Mouse (Mus musculus) lung, adult 2 months (tissue): ENCODE measurements around the gene Ggta1. TPM values are rescaled to one million over a fixed set of nuclear protein-coding genes. Genes with fewer than 3 reads are reported as not detected.

Source experiments
- DNase-seq: peaks from one replicate; pipeline ENCODE4 v3.0.0; 2022
- H3K4me1 ChIP-seq: fragments of 200-500 bp; 2 replicates; pipeline ENCODE4 v1.6.1; 2011; ENCODE audit warnings: low read length; ENCODE audit not compliant: control insufficient read depth, insufficient read depth
- H3K4me3 ChIP-seq: fragments of 200-500 bp; replicated peaks from 2 replicates; pipeline ENCODE3; 2011; ENCODE audit warnings: low read depth, mild to moderate bottlenecking, control low read depth, low read length; ENCODE audit errors: extremely low read depth
- CTCF ChIP-seq: fragments of 200-500 bp; IDR thresholded peaks from 2 replicates; pipeline ENCODE4 v1.5.1; 2011; ENCODE audit warnings: mild to moderate bottlenecking, low read length, control low read depth; ENCODE audit not compliant: insufficient read depth
- POLR2A ChIP-seq: fragments of 200-500 bp; IDR thresholded peaks from 2 replicates; pipeline ENCODE4 v1.6.1; 2011; ENCODE audit warnings: low read depth, mild to moderate bottlenecking, control low read depth, low read length, borderline replicate concordance; ENCODE audit errors: extremely low read depth
- WGBS: fragments of 180-500 bp; shearing (Covaris S2); methylation state at CpG from one replicate; pipeline ENCODE4 v1.1.7; 2018; 5-methylcytosine and 5-hydroxymethylcytosine counted together
- polyA plus RNA-seq: library from polyadenylated mRNA; depleted of rRNA; stranded (reverse); fragments of >200 nt; gene quantifications from 2 replicates; pipeline ENCODE4 v1.2.3, GENCODE M21; 2012; rRNA removed

Ggta1 gene
- polyA plus RNA-seq, 1 experiment: 24.4 TPM

GRCm38 (mm10) chr2:35397590-35398173, 65.3 kb downstream of the Ggta1 start:
- TF ChIP-seq CTCF (peak; percentile 57), POLR2A (no peak)
- 35% methylated on average over 11 of the region's 11 CpGs for WGBS
- Histone ChIP-seq H3K4me1 (0 out of 2 replicates have a peak, but pooled peaks cover 4% of the 10 kb centered on the region), H3K4me3 (no peak overlapping the region)
- peak; percentile 54 for DNase-seq

DNA sequence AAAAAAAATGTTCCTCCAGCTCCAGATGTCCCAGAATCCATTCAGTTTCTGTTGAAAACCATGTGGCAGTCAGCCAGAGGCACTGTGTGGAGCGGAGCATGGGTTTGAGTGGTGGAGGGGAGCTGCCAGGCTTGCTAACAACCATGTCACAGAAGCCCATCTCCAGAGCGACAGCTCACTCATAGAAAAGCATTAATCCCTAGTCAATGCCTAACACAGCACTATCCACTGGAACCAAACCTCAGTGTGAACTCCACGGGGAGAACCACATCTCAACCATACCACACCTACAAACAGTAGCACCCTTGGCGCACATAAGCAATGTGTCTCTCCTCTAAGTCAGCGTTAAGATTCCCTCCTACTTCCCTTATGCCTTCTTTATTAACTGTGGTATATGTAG, 65.9 kb downstream of the Ggta1 start, which contains the start of gene 4930402F06Rik:
Gene 4930402F06Rik (minus strand): TSS at position 80 of the 400 bp plus-strand sequence.
- no peak for DNase-seq
- no peak for TF ChIP-seq POLR2A
- no peak for TF ChIP-seq CTCF
- WGBS: 54% methylated on average over 5 of the region's 5 CpGs
- 0 out of 2 replicates have a peak, but pooled peaks cover 4% of the 10 kb centered on the region for H3K4me1 ChIP-seq
- no peak within 1 kb of the TSS for H3K4me3 ChIP-seq

GRCm38 (mm10) chr2:35385441-35385871, 77.6 kb downstream of the Ggta1 start:
- Histone ChIP-seq H3K4me1 (no peaks in the 10 kb centered on the region), H3K4me3 (no peak overlapping the region)
- no peak for TF ChIP-seq CTCF
- TF ChIP-seq POLR2A: no peak
- DNase-seq: no peak
- WGBS: 55% methylated on average over 9 of the region's 9 CpGs

GRCm38 (mm10) chr2:35379306-35379705, 83.7 kb downstream of the Ggta1 start:
- DNase-seq: no peak
- TF ChIP-seq CTCF (no peak), POLR2A (no peak)
- Histone ChIP-seq H3K4me1 (no peaks in the 10 kb centered on the region), H3K4me3 (no peak overlapping the region)
- 66% methylated on average over 9 of the region's 9 CpGs for WGBS

DNA sequence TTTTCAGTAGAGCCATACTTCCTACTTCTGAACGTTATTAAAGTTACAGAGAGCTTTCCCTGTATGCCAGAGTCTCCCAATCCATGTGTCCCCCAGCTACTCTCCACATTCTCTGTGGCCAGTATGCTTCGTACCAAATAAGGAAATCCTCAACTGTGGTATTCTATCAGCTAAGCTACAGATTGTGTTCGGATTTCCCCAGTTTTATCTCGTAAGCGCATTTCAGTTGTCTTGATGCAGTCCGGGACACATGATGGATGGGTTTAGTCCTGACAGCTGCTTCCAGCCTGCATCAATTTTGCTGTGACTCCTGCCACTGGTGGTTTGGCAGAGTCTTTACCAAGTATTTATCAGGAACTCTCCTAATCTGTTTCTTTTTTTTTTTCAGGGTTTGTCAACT, 85.4 kb downstream of the Ggta1 start:
- TF ChIP-seq CTCF (no peak), POLR2A (no peak)
- no peaks in the 10 kb centered on the region for H3K4me1 ChIP-seq
- no peak for DNase-seq
- H3K4me3 ChIP-seq: no peak overlapping the region
- 19% methylated on average over 6 of the region's 6 CpGs for WGBS

DNA sequence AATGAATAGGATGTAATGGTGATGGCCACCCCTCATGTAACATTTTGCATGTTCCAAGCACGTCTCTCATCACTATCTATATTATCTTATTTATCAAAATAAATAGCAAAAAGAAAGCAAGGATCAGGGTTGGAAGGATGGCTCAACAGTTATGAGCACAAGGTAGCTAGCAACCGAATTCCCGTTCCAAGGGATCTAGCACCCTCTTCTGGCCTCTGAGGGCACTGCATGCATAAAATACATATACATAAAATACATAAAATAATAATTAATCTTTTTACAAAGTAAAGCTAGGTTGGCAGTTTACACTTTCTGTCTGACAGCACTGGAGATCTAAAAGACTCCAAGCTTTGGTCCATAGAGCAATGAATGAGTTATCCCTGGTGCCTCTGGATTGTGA, 90.0 kb downstream of the Ggta1 start:
- Histone ChIP-seq H3K4me1 (no peaks in the 10 kb centered on the region), H3K4me3 (no peak overlapping the region)
- TF ChIP-seq POLR2A: no peak
- peak; percentile 56 for TF ChIP-seq CTCF
- DNase-seq: no peak
- WGBS: 21% methylated on average over 3 of the region's 3 CpGs

DNA sequence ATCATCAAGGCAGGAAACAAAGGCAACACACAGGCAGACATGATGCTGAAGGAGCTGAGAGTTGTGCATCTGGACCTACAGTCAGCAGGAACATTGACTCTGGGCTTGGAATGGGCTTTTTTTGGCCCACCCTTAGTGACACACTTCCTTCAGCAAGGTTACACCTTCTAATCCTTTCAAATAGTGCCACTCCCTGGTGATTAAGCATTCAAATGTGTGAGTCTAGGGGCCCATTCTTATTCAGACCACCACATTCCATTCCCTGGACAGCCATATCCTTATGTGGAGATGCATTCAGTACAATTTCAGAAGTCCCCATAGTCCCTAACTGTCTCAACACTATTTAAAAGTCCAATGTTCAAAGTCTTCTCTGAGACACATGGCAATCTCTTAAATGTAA, 92.3 kb downstream of the Ggta1 start:
- DNase-seq: no peak
- no peak for TF ChIP-seq CTCF
- no peak for TF ChIP-seq POLR2A
- Histone ChIP-seq H3K4me3 (no peak overlapping the region), H3K4me1 (no peaks in the 10 kb centered on the region)

DNA sequence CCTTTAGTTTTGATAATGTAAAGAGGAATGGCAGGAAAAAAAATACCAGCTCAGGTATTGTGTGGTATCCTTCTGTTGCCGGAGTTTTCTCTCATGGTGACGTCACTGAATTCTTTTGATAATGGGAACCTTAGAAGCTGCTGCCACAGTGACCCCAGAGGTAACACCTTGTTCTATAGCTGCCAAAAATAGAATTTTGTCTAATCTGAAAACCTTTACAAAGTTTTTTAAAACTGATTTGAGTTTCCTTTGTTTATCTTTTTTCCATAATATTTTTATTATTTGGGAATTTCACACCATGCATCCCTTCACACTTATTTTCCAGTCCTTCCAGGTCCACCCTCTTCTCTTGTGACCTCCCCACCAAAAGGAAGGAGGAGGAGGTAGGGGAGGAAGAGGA, 95.4 kb downstream of the Ggta1 start, which contains the start of gene 4930568D16Rik:
Gene 4930568D16Rik (minus strand): TSS at position 101 of the 400 bp plus-strand sequence.
- Histone ChIP-seq H3K4me1 (no peaks in the 10 kb centered on the region), H3K4me3 (no peak within 1 kb of the TSS)
- TF ChIP-seq CTCF (no peak), POLR2A (no peak)
- WGBS: 50% methylated on average over 2 of the region's 2 CpGs
- no peak for DNase-seq

Other genes starting within 250 kb of the Ggta1 start
- gene Gsn, start 206.9 kb downstream of the Ggta1 start, polyA plus RNA-seq: 2,994 and 3,301 TPM in 2 replicates
- 45.1 and 69.5 TPM in 2 replicates for gene Stom, start 126.3 kb downstream of the Ggta1 start, polyA plus RNA-seq
- not detected in 2 replicates for gene 4930568D16Rik, start 95.5 kb downstream of the Ggta1 start, polyA plus RNA-seq
- gene 4930402F06Rik, start 66.1 kb downstream of the Ggta1 start, polyA plus RNA-seq: not detected in 2 replicates
- 113 and 132 TPM in 2 replicates for gene Dab2ip, start 95.0 kb upstream of the Ggta1 start, polyA plus RNA-seq